Comparison of ENCODE assay signal across 8 mouse cellular contexts in genomic region chr6:97616658-97617265, GRCm38 (mm10). TPM values are rescaled to one million over a fixed set of nuclear protein-coding genes. Genes with fewer than 3 reads are reported as not detected.
DNase-seq lines count a peak whose midpoint lies in the region; ATAC-seq lines count a peak whose summit lies in the region.

No protein-coding gene starts in this region.

- peak; percentile 63 for ATAC-seq in intestine, embryonic 16.5 days
- peak; percentile 49 for ATAC-seq in limb, embryonic 11.5 days (ENCODE audit: insufficient number of reproducible peaks, low FRiP score, low TSS enrichment, low read depth)
- peak; percentile 74 for ATAC-seq in midbrain, embryonic 12.5 days (ENCODE audit: low FRiP score, low read depth)

- H3K4me3 ChIP-seq in intestine, embryonic 16.5 days (ENCODE audit: low read length), result peak overlapping the region; percentile 67
- peak overlapping the region; percentile 70 for H3K4me3 ChIP-seq in limb, embryonic 11.5 days (ENCODE audit: low read depth, low read length)
- H3K4me3 ChIP-seq in midbrain, embryonic 12.5 days, result peak overlapping the region; percentile 79

- peak; percentile 12 for DNase-seq in left cerebral cortex, adult 11 months (ENCODE audit: low spot score)
- DNase-seq in left cerebral cortex, adult 9 months (ENCODE audit: low spot score in 2 of 2), result no peak
- DNase-seq in embryo, embryonic 11.5 days (ENCODE audit: low read depth, low spot score), result peak; percentile 43
- DNase-seq in heart, adult 18-20 months, result peak; percentile 43 to 56
- peak; percentile 82 for DNase-seq in limb, embryonic 11.5 days (ENCODE audit: low spot score)
- peak; percentile 62 for DNase-seq in urinary bladder, postnatal 14 days (ENCODE audit: low spot score)

- peaks cover 12% of the 10 kb centered on the region for H3K4me1 ChIP-seq in intestine, embryonic 16.5 days (ENCODE audit: control insufficient read depth, insufficient read depth, low read length)
- no peaks in the 10 kb centered on the region for H3K4me1 ChIP-seq in limb, embryonic 11.5 days (ENCODE audit: control insufficient read depth, insufficient read depth, low read length)
- peaks cover 23% of the 10 kb centered on the region for H3K4me1 ChIP-seq in midbrain, embryonic 12.5 days

- peak overlapping the region; percentile 23 for H3K27ac ChIP-seq in intestine, embryonic 16.5 days (ENCODE audit: low read length)
- no peak overlapping the region for H3K27ac ChIP-seq in limb, embryonic 11.5 days (replicated peaks; ENCODE audit: low read depth, low read length)
- peak overlapping the region; percentile 94 for H3K27ac ChIP-seq in midbrain, embryonic 12.5 days (replicated peaks)

- H3K9ac ChIP-seq in intestine, embryonic 16.5 days (ENCODE audit: low read depth, low read length), result peak overlapping the region; percentile 66
- H3K9ac ChIP-seq in limb, embryonic 11.5 days (ENCODE audit: low read length), result peak overlapping the region; percentile 22
- H3K9ac ChIP-seq in midbrain, embryonic 12.5 days (replicated peaks), result peak overlapping the region; percentile 86

- under 1% methylated on average over 40 of the region's 40 CpGs for WGBS in intestine, embryonic 16.5 days
- under 1% methylated on average over 40 of the region's 40 CpGs for WGBS in limb, embryonic 11.5 days
- 0% methylated on average over 40 of the region's 40 CpGs for WGBS in midbrain, embryonic 12.5 days

- H3K36me3 ChIP-seq in intestine, embryonic 16.5 days (ENCODE audit: control insufficient read depth, insufficient read depth, low read length), result no peaks in the 10 kb centered on the region
- no peaks in the 10 kb centered on the region for H3K36me3 ChIP-seq in limb, embryonic 11.5 days (ENCODE audit: control insufficient read depth, insufficient read depth, low read length)
- no peaks in the 10 kb centered on the region for H3K36me3 ChIP-seq in midbrain, embryonic 12.5 days

- no peaks in the 10 kb centered on the region for H3K9me3 ChIP-seq in intestine, embryonic 16.5 days (ENCODE audit: control insufficient read depth, low read length)
- H3K9me3 ChIP-seq in limb, embryonic 11.5 days (ENCODE audit: control insufficient read depth, low read length), result no peaks in the 10 kb centered on the region
- no peaks in the 10 kb centered on the region for H3K9me3 ChIP-seq in midbrain, embryonic 12.5 days

- peaks cover 13% of the 10 kb centered on the region for H3K27me3 ChIP-seq in intestine, embryonic 16.5 days (replicated peaks; ENCODE audit: control insufficient read depth, insufficient read depth, low read length)
- H3K27me3 ChIP-seq in limb, embryonic 11.5 days (ENCODE audit: control insufficient read depth, insufficient read depth, low read length), result peaks cover 3% of the 10 kb centered on the region; the same call in 1 of the 2 replicates
- peaks cover 15% of the 10 kb centered on the region for H3K27me3 ChIP-seq in midbrain, embryonic 12.5 days

- peak overlapping the region; percentile 95 for H3K4me2 ChIP-seq in intestine, embryonic 16.5 days (ENCODE audit: low read depth, low read length)
- H3K4me2 ChIP-seq in limb, embryonic 11.5 days (ENCODE audit: low read depth, severe bottlenecking), result peak overlapping the region; percentile 80
- peak overlapping the region; percentile 77 for H3K4me2 ChIP-seq in midbrain, embryonic 12.5 days (replicated peaks)

RNA-seq across cellular contexts. Expression of gene Frmd4b, which starts 0.6 kb away (rescaled TPM):
- 10 to 100 TPM; 11.7 to 15.8 TPM for total RNA-seq in heart, adult 18-20 months (2021)
- polyA plus RNA-seq in intestine, embryonic 16.5 days (2015; fragmentation: Nextera tagmentation; extraction: Ambion mirVana), result 9.5 and 10.6 TPM in 2 replicates
- polyA plus RNA-seq in limb, embryonic 11.5 days (2014; fragmentation: Nextera tagmentation; extraction: Ambion mirVana), result 12.3 and 14.1 TPM in 2 replicates
- polyA plus RNA-seq in midbrain, embryonic 12.5 days (2016; fragmentation: Nextera tagmentation; extraction: Ambion mirVana), result 32.4 and 33.8 TPM in 2 replicates

Comparison
In these comparisons a context has a peak if more than half of its experiments do, and no peak if none do; other contexts are left out.
1. DNase-seq: peak in left cerebral cortex, adult 11 months (single experiment), embryo, embryonic 11.5 days (single experiment), heart, adult 18-20 months (2 of 2), limb, embryonic 11.5 days (single experiment) and urinary bladder, postnatal 14 days (single experiment); none in left cerebral cortex, adult 9 months (0 of 2).
2. H3K9ac ChIP-seq: peak in every context shown above with its lines; median percentile 86 in midbrain, embryonic 12.5 days; 66 in intestine, embryonic 16.5 days; 22 in limb, embryonic 11.5 days.
3. Peak in every context shown above with its lines, with median percentiles within 50 percentile points of each other: ATAC-seq, H3K4me2 ChIP-seq and H3K4me3 ChIP-seq.